Mouse (Mus musculus): Measurements from ENCODE around the gene Olfr463. TPM values are rescaled to one million over a fixed set of nuclear protein-coding genes. Genes with fewer than 3 reads are reported as not detected.
"Not testable (repeated sequence)": the region's sequence is repeated elsewhere in the genome, so short reads cannot be mapped to it uniquely, and the experiment has no call there.

Olfr463 gene
- polyA plus RNA-seq, 1 experiment from 2014 or later: not detected

DNA sequence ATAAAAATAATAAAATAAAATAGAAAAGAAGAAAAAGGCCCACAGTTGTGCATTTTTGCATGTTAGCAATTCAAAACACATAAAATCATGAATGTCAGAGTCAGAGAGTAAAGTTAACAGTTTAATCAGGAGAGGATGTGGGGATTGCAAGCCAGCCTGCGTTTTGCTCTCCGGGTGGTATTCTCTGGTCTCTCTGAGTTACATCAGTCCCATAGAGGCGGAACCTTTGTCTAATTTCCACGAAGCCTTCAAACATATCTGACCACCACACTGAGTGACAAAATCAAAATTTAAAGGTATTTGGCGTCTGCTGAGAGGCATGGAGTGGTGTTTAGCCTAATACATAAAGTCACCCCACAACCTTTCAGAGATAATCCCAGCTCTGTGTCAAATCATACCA is 12.3 kb downstream of the Olfr463 start:
- H3K27me3 ChIP-seq (ENCODE audit: control insufficient read depth, insufficient read depth, low read length): no peaks in the 10 kb centered on the region
- no peak overlapping the region for H3K4me2 ChIP-seq (ENCODE audit: low read depth)
- H3K9me3 ChIP-seq (ENCODE audit: control insufficient read depth, low read length): no peaks in the 10 kb centered on the region
- no peak for ATAC-seq (ENCODE audit: insufficient read depth, low FRiP score, low TSS enrichment)
- no peaks in the 10 kb centered on the region for H3K4me1 ChIP-seq (ENCODE audit: control insufficient read depth, insufficient read depth, low read length)
- no peak overlapping the region for H3K4me3 ChIP-seq (ENCODE audit: low read depth, low read length)
- H3K36me3 ChIP-seq (ENCODE audit: control insufficient read depth, insufficient read depth, low read length): no peaks in the 10 kb centered on the region
- H3K9ac ChIP-seq (ENCODE audit: low read length): no peak overlapping the region
- 85% methylated on average over 5 of the region's 5 CpGs for WGBS
- no peak for DNase-seq (ENCODE audit: low spot score)
- no peak overlapping the region for H3K27ac ChIP-seq (ENCODE audit: low read depth, low read length)

DNA sequence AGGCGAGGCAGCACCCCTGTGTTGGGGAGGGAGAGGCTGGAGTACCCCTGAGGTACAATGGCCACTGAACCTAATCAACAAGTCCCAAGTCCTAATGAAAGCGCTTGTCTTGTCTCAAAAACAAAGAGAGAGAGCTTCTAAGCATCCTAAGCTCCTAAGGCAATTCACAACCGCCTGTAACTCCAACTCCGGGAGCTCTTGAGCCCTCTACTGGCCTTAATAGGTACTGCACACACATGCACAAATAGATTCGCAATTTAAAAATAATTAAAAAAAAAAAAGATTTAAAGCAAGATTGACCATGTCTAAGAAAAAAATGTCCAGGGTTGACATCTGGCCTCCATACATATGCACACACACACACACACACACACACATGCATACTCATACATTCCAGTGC is 13.7 kb downstream of the Olfr463 start:
- H3K27me3 ChIP-seq (ENCODE audit: control insufficient read depth, insufficient read depth, low read length): no peaks in the 10 kb centered on the region
- no peak for ATAC-seq (ENCODE audit: insufficient read depth, low FRiP score, low TSS enrichment)
- H3K4me3 ChIP-seq (ENCODE audit: low read depth, low read length): no peak overlapping the region
- H3K4me1 ChIP-seq (ENCODE audit: control insufficient read depth, insufficient read depth, low read length): no peaks in the 10 kb centered on the region
- 45% methylated on average over 5 of the region's 5 CpGs for WGBS
- H3K27ac ChIP-seq (ENCODE audit: low read depth, low read length): no peak overlapping the region
- DNase-seq (ENCODE audit: low spot score): no peak
- no peaks in the 10 kb centered on the region for H3K9me3 ChIP-seq (ENCODE audit: control insufficient read depth, low read length)
- no peaks in the 10 kb centered on the region for H3K36me3 ChIP-seq (ENCODE audit: control insufficient read depth, insufficient read depth, low read length)
- H3K4me2 ChIP-seq (ENCODE audit: low read depth): no peak overlapping the region
- no peak overlapping the region for H3K9ac ChIP-seq (ENCODE audit: low read length)

DNA sequence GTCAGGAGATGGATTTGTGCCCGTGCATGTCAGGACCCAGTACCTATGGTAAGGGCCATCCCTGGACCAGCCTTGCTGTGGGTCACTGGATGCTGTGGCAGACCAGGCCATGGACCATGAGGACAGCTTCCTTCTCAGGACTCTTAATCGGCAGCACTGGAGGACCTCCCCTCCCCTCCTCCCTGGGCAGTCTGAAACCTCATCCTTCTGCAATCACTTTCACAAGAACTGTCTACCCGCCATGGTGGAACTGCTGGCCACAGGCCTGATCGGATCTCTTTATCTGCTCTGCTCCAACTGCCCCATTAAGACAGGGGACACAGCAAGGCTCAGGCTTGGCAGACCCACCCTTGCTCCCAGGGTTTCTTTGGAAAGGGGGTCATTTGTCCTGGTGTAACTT is 15.5 kb downstream of the Olfr463 start:
- Histone ChIP-seq H3K4me1 (ENCODE audit: control insufficient read depth, insufficient read depth, low read length) (no peaks in the 10 kb centered on the region), H3K4me3 (ENCODE audit: low read depth, low read length) (no peak overlapping the region), H3K27me3 (ENCODE audit: control insufficient read depth, insufficient read depth, low read length) (no peaks in the 10 kb centered on the region), H3K4me2 (ENCODE audit: low read depth) (no peak overlapping the region), H3K36me3 (ENCODE audit: control insufficient read depth, insufficient read depth, low read length) (no peaks in the 10 kb centered on the region), H3K9me3 (ENCODE audit: control insufficient read depth, low read length) (no peaks in the 10 kb centered on the region), H3K27ac (ENCODE audit: low read depth, low read length) (no peak overlapping the region), H3K9ac (ENCODE audit: low read length) (no peak overlapping the region)
- ATAC-seq (ENCODE audit: insufficient read depth, low FRiP score, low TSS enrichment): no peak
- WGBS: 81% methylated on average over 4 of the region's 4 CpGs
- DNase-seq (ENCODE audit: low spot score): no peak

DNA sequence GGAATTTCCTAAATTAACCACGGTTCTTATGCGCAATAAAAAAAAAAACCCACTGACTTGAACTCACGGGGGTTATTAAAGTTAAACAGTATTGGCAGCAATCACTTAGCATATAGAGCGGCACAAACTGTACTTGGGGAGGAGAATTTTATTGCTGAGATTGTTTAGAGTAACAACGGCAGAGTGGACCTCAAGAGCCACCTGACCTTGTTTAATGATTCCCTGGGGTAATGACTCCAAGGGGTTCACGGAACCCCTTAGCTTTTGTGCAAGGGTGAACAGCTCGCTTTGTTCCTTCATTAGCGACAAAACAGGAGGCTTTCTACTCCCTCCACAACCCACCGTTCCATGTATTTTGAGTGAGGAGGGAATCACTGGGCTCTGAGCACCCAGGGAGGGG is 17.4 kb downstream of the Olfr463 start:
- WGBS: 48% methylated on average over 9 of the region's 9 CpGs
- H3K4me1 ChIP-seq (ENCODE audit: control insufficient read depth, insufficient read depth, low read length): no peaks in the 10 kb centered on the region
- H3K9ac ChIP-seq (ENCODE audit: low read length): no peak overlapping the region
- H3K4me2 ChIP-seq (ENCODE audit: low read depth): no peak overlapping the region
- H3K36me3 ChIP-seq (ENCODE audit: control insufficient read depth, insufficient read depth, low read length): no peaks in the 10 kb centered on the region
- no peaks in the 10 kb centered on the region for H3K27me3 ChIP-seq (ENCODE audit: control insufficient read depth, insufficient read depth, low read length)
- H3K4me3 ChIP-seq (ENCODE audit: low read depth, low read length): no peak overlapping the region
- H3K9me3 ChIP-seq (ENCODE audit: control insufficient read depth, low read length): no peaks in the 10 kb centered on the region
- ATAC-seq (ENCODE audit: insufficient read depth, low FRiP score, low TSS enrichment) (no peak), DNase-seq (ENCODE audit: low spot score) (no peak)
- H3K27ac ChIP-seq (ENCODE audit: low read depth, low read length): no peak overlapping the region

DNA sequence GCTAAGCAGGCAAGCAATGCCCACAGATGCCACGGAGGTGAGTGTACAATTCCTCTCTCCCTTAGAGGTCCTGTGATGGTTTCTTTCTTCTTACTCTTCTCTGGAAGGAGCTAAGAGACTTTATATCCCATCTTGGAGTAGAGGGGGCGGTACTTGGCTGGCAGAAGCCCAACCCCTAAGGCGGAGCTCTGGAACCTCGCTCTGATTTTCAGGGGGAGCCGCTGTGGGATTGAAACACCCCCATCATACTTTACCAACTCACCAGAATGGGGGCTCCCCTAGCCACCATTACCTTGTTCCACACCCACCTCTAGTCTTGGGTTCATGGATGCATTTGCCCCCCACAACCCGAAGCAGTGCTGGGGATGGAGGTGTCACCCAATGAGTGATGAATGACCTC is 21.8 kb downstream of the Olfr463 start, which contains the start of gene Epx:
Gene Epx (minus strand): TSS at position 101 of the 400 bp plus-strand sequence.
- Histone ChIP-seq H3K9ac (ENCODE audit: low read length) (no peak within 1 kb of the TSS), H3K4me1 (ENCODE audit: control insufficient read depth, insufficient read depth, low read length) (no peaks in the 10 kb centered on the region), H3K27me3 (ENCODE audit: control insufficient read depth, insufficient read depth, low read length) (no peaks in the 10 kb centered on the region), H3K27ac (ENCODE audit: low read depth, low read length) (no peak within 1 kb of the TSS), H3K36me3 (ENCODE audit: control insufficient read depth, insufficient read depth, low read length) (no peaks in the 10 kb centered on the region), H3K4me3 (ENCODE audit: low read depth, low read length) (no peak within 1 kb of the TSS), H3K4me2 (ENCODE audit: low read depth) (no peak within 1 kb of the TSS), H3K9me3 (ENCODE audit: control insufficient read depth, low read length) (no peaks in the 10 kb centered on the region)
- DNase-seq (ENCODE audit: low spot score): no peak
- WGBS: 87% methylated on average over 6 of the region's 6 CpGs
- ATAC-seq (ENCODE audit: insufficient read depth, low FRiP score, low TSS enrichment): no peak

DNA sequence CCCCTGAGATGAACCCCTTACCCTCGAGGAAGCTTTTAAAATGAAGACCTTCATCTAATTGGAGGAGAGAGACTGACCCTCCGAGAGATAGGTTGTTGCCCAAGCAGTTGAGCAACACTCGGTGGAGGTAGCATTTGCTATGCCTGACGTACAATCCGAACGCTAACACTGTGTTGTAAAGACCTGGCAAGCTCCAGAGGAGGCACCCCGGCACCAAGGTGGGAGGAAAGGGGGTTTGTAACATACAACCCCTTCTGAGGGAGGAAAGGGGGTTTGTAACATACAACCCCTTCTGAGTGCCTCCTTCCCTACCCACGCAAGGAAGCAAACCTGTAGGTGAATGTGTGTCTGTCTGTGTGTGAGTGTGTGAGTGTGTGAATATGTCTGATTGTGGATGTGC is 25.4 kb downstream of the Olfr463 start:
- no peak for DNase-seq (ENCODE audit: low spot score)
- H3K9me3 ChIP-seq (ENCODE audit: control insufficient read depth, low read length): no peaks in the 10 kb centered on the region
- H3K27me3 ChIP-seq (ENCODE audit: control insufficient read depth, insufficient read depth, low read length): no peaks in the 10 kb centered on the region
- no peak for ATAC-seq (ENCODE audit: insufficient read depth, low FRiP score, low TSS enrichment)
- no peak overlapping the region for H3K27ac ChIP-seq (ENCODE audit: low read depth, low read length)
- 53% methylated on average over 8 of the region's 8 CpGs for WGBS
- H3K4me2 ChIP-seq (ENCODE audit: low read depth): no peak overlapping the region
- H3K4me1 ChIP-seq (ENCODE audit: control insufficient read depth, insufficient read depth, low read length): no peaks in the 10 kb centered on the region
- no peaks in the 10 kb centered on the region for H3K36me3 ChIP-seq (ENCODE audit: control insufficient read depth, insufficient read depth, low read length)
- H3K4me3 ChIP-seq (ENCODE audit: low read depth, low read length): no peak overlapping the region
- no peak overlapping the region for H3K9ac ChIP-seq (ENCODE audit: low read length)

DNA sequence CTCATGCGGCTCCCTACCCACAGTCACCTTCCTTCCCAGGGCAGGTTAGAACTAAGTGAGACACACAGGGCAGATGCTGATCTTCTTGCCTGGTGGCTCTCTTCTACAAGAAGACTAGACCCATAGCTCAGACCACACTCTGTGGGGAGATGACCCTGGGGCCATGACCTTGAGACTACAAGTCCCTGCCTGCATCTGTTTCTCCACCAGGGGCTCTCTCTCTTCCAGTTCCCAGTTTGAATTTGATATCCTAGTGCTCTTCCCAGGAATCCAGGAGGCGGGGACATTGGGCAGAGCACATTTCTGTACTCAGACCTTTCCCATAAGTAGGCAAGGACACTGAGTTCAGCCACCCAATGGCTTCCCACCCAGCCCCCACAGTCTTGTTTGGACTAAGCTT is 27.1 kb downstream of the Olfr463 start:
- H3K9me3 ChIP-seq (ENCODE audit: control insufficient read depth, low read length): no peaks in the 10 kb centered on the region
- ATAC-seq (ENCODE audit: insufficient read depth, low FRiP score, low TSS enrichment) (no peak), DNase-seq (ENCODE audit: low spot score) (no peak)
- H3K27me3 ChIP-seq (ENCODE audit: control insufficient read depth, insufficient read depth, low read length): no peaks in the 10 kb centered on the region
- 81% methylated on average over 2 of the region's 2 CpGs for WGBS
- H3K27ac ChIP-seq (ENCODE audit: low read depth, low read length): no peak overlapping the region
- H3K4me2 ChIP-seq (ENCODE audit: low read depth): no peak overlapping the region
- no peaks in the 10 kb centered on the region for H3K36me3 ChIP-seq (ENCODE audit: control insufficient read depth, insufficient read depth, low read length)
- H3K9ac ChIP-seq (ENCODE audit: low read length): no peak overlapping the region
- no peaks in the 10 kb centered on the region for H3K4me1 ChIP-seq (ENCODE audit: control insufficient read depth, insufficient read depth, low read length)
- H3K4me3 ChIP-seq (ENCODE audit: low read depth, low read length): no peak overlapping the region

DNA sequence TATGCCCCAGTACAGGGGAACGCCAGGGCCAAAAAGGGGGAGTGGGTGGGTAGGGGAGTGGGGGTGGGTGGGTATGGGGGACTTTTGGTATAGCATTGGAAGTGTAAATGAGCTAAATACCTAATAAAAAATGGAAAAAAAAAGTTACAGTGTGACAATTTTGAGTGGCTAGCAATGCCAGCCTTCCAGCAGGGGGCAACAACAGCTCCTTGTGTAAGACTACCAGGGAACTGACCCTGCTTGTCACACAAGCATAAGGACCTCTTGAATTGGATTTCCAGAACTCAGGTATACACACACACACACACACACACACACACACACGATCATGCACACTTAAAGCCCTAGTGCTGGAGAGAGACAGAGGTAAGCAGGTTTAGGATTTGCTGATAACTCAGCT is 30.3 kb downstream of the Olfr463 start:
- not testable (repeated sequence) for ATAC-seq (ENCODE audit: insufficient read depth, low FRiP score, low TSS enrichment); H3K4me1 ChIP-seq (ENCODE audit: control insufficient read depth, insufficient read depth, low read length); H3K9ac ChIP-seq (ENCODE audit: low read length); DNase-seq (ENCODE audit: low spot score); H3K9me3 ChIP-seq (ENCODE audit: control insufficient read depth, low read length); H3K36me3 ChIP-seq (ENCODE audit: control insufficient read depth, insufficient read depth, low read length); H3K27ac ChIP-seq (ENCODE audit: low read depth, low read length); H3K4me3 ChIP-seq (ENCODE audit: low read depth, low read length); H3K4me2 ChIP-seq (ENCODE audit: low read depth); H3K27me3 ChIP-seq (ENCODE audit: control insufficient read depth, insufficient read depth, low read length)
- WGBS: 100% methylated on average over 1 of the region's 2 CpGs

DNA sequence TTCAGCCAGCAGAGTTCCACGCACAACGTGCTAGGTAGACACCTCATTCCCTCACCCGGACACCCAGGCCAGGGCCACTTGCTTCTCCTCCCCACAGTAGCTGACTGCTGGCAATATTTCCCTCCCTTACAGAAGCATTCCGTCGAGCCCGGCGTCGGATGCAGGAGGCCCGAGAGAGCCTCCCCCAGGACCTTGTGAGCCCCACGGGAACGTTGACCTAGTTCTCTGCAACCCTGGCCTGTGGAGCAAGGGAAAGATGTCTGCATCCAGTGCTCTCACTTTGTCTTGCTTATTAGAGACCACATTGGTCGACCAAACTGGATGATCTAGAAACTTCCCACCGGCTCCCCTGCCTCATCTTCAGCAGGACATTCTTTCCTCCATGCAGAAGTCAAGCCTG is 34.4 kb downstream of the Olfr463 start:
- no peaks in the 10 kb centered on the region for H3K36me3 ChIP-seq (ENCODE audit: control insufficient read depth, insufficient read depth, low read length)
- no peak overlapping the region for H3K4me2 ChIP-seq (ENCODE audit: low read depth)
- no peak overlapping the region for H3K9ac ChIP-seq (ENCODE audit: low read length)
- H3K9me3 ChIP-seq (ENCODE audit: control insufficient read depth, low read length): no peaks in the 10 kb centered on the region
- ATAC-seq (ENCODE audit: insufficient read depth, low FRiP score, low TSS enrichment): no peak
- 94% methylated on average over 13 of the region's 13 CpGs for WGBS
- no peaks in the 10 kb centered on the region for H3K27me3 ChIP-seq (ENCODE audit: control insufficient read depth, insufficient read depth, low read length)
- no peak overlapping the region for H3K27ac ChIP-seq (ENCODE audit: low read depth, low read length)
- no peak overlapping the region for H3K4me3 ChIP-seq (ENCODE audit: low read depth, low read length)
- H3K4me1 ChIP-seq (ENCODE audit: control insufficient read depth, insufficient read depth, low read length): no peaks in the 10 kb centered on the region
- no peak for DNase-seq (ENCODE audit: low spot score)

Measured in neural tube, embryonic 11.5 days (tissue).